Mouse (Mus musculus): Measurements from ENCODE around the gene Otulin.

DNA sequence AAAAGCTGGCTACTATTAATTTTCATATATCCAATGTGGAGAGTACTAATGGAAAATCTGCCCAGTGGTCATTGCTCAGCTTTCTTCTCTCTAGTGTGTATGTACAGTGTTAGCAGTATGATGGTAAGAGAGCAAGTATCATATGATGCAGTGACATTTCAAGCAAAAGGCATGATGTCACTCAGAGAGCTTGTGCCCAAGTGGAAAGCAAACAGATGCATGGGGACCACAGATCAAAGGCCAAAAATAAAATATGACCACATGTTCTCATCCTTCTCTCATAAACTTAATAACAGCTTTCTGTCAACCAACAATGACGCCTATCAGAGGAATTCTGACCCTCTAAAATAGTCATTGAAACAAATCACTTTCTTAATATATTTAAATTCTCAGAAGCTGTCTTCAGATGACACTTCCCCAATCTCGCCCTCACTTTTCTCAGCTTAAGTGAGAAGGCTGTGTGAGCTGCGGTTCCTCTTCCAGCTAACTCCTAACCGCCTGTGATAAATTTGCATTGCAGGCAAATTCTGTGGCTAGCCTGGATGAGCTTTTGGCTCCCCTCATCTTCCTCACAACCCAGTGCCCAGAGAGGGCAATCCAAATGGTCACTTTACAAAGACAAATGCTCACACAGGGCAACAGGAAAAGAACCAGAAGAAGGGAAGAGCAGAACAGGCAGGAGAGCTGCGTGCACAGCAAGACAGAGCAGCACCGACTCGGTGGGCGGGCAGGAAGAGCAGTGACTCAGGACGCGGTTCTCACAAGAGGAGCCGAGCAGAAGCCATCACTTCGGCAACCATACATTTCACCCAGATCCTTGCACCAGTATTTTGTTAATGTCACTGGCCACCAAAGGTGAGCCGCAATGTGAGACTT lies 5.2 kb downstream of the Otulin start:
- no peak for TF ChIP-seq CTCF (IDR thresholded peaks at IDR 0.05; ENCODE audit: low read depth, low read length)
- TF ChIP-seq POLR2AphosphoS5 (IDR thresholded peaks at IDR 0.05; ENCODE audit: insufficient replicate concordance, low read depth, low read length) = no peak
- no peak for TF ChIP-seq GATA1 (IDR thresholded peaks at IDR 0.05; ENCODE audit: borderline replicate concordance, low read length)

Data from G1E (cell line).